Mouse (Mus musculus): ENCODE measurements around the gene Dnajb2. TPM values are rescaled to one million over a fixed set of nuclear protein-coding genes. Genes with fewer than 3 reads are reported as not detected.

Gene Dnajb2
- polyA plus RNA-seq, 1 experiment from 2014 or later, result 24.2 TPM

DNA sequence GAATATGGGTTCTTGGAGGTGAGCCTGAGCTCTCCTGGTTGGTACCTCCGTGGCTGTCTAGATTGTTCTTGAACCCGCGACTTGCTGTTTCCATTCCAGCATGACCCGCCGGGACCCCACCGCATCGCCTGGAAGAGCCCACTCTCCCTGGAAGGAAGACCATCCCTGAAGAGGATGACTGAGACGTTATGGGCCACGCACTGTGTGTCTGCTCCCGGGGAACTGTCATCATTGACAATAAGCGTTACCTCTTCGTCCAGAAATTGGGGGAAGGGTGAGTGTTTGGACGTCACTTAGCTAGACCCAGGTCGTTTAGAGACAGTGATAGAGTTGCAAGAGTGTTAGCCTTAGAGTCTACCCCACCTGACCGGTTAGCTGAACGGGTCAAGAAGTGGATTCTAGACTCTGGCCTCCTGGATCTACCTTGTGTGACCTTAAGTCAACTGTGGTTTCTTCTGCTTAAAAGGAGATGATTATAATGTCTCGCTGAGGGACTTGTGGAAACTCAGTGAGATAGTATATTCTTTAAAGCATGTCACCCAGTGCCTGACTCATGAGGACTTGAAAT, 25.0 kb upstream of the Dnajb2 start:
- Histone ChIP-seq H3K27ac (replicated peaks) (peak overlapping the region; percentile 76), H3K36me3 (ENCODE audit: control insufficient read depth, insufficient read depth, low read length) (peaks cover 9% of the 10 kb centered on the region; the same call in 1 of the 2 replicates), H3K9ac (ENCODE audit: low read length) (peak overlapping the region; percentile 96), H3K9me3 (ENCODE audit: control insufficient read depth, low read length) (no peaks in the 10 kb centered on the region), H3K4me3 (ENCODE audit: low read depth, low read length) (peak overlapping the region; percentile 91), H3K4me1 (replicated peaks; ENCODE audit: control insufficient read depth, insufficient read depth) (no peaks in the 10 kb centered on the region; the same call in 1 of the 2 replicates), H3K27me3 (ENCODE audit: control insufficient read depth, insufficient read depth, low read length) (no peaks in the 10 kb centered on the region), H3K4me2 (replicated peaks; ENCODE audit: low read depth) (peak overlapping the region; percentile 95)
- DNase-seq (ENCODE audit: low spot score), result no peak
- WGBS, result 10% methylated on average over 17 of the region's 17 CpGs
- ATAC-seq (ENCODE audit: low FRiP score, low TSS enrichment), result no peak
- TF ChIP-seq EP300 (optimal IDR thresholded peaks at IDR 0.05) (no peak), CTCF (IDR thresholded peaks at IDR 0.05; ENCODE audit: low read depth) (no peak)

DNA sequence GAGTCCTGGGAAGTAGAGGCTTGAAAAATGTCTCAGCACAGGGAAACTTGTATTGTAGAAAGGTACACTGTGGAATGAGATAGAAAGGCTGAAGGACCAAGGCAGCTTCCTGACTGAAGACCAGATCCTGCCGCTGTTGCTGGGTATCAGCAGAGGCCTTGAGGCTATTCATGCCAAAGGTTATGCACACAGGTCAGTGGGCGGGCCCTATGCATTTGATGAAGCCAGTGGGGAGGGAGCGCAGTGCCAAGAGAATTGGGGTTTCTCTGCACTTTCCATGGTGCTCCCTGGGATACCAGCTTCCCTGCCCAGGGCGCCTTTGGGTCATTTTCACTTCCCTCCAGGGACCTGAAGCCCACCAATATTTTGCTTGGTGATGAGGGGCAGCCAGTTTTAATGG, 23.7 kb upstream of the Dnajb2 start:
- Histone ChIP-seq H3K27ac (replicated peaks) (no peak overlapping the region), H3K4me3 (ENCODE audit: low read depth, low read length) (no peak overlapping the region), H3K9ac (ENCODE audit: low read length) (no peak overlapping the region), H3K4me2 (replicated peaks; ENCODE audit: low read depth) (no peak overlapping the region), H3K4me1 (replicated peaks; ENCODE audit: control insufficient read depth, insufficient read depth) (peaks cover 2% of the 10 kb centered on the region; the same call in 1 of the 2 replicates), H3K27me3 (ENCODE audit: control insufficient read depth, insufficient read depth, low read length) (no peaks in the 10 kb centered on the region), H3K36me3 (ENCODE audit: control insufficient read depth, insufficient read depth, low read length) (peaks cover 9% of the 10 kb centered on the region; the same call in 1 of the 2 replicates), H3K9me3 (ENCODE audit: control insufficient read depth, low read length) (no peaks in the 10 kb centered on the region)
- 70% methylated on average over 4 of the region's 4 CpGs for WGBS
- no peak for TF ChIP-seq EP300 (optimal IDR thresholded peaks at IDR 0.05)
- no peak for TF ChIP-seq CTCF (IDR thresholded peaks at IDR 0.05; ENCODE audit: low read depth)
- ATAC-seq (ENCODE audit: low FRiP score, low TSS enrichment), result no peak
- DNase-seq (ENCODE audit: low spot score), result no peak

DNA sequence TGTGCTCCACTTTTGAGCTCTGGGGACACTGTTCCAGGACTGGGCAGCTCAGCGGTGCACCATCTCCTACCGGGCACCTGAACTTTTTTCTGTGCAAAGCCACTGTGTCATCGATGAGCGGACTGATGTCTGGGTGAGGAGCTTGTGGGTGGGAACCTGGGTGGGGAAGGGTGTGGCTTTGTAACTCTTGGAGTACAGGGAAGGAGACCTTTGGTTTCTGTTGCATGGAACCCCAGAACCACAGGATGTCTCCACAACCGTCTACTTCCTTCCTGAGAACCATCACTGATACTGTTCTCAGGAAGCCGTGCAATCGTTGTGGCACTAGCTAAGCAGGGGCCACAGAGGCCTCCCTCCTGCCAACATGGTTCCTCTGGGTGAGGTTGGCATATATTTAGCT, 23.1 kb upstream of the Dnajb2 start:
- Histone ChIP-seq H3K9me3 (ENCODE audit: control insufficient read depth, low read length) (no peaks in the 10 kb centered on the region), H3K27ac (replicated peaks) (peak overlapping the region; percentile 81), H3K4me1 (replicated peaks; ENCODE audit: control insufficient read depth, insufficient read depth) (peaks cover 2% of the 10 kb centered on the region; the same call in 1 of the 2 replicates), H3K36me3 (ENCODE audit: control insufficient read depth, insufficient read depth, low read length) (peaks cover 9% of the 10 kb centered on the region; the same call in 1 of the 2 replicates), H3K4me3 (ENCODE audit: low read depth, low read length) (no peak overlapping the region), H3K4me2 (replicated peaks; ENCODE audit: low read depth) (no peak overlapping the region), H3K9ac (ENCODE audit: low read length) (no peak overlapping the region), H3K27me3 (ENCODE audit: control insufficient read depth, insufficient read depth, low read length) (no peaks in the 10 kb centered on the region)
- DNase-seq (ENCODE audit: low spot score) (peak; percentile 58), ATAC-seq (ENCODE audit: low FRiP score, low TSS enrichment) (0 out of 2 replicates have a peak, but pooled peaks have one; percentile 8)
- 69% methylated on average over 7 of the region's 7 CpGs for WGBS
- TF ChIP-seq CTCF (IDR thresholded peaks at IDR 0.05; ENCODE audit: low read depth), result no peak
- no peak for TF ChIP-seq EP300 (optimal IDR thresholded peaks at IDR 0.05)

DNA sequence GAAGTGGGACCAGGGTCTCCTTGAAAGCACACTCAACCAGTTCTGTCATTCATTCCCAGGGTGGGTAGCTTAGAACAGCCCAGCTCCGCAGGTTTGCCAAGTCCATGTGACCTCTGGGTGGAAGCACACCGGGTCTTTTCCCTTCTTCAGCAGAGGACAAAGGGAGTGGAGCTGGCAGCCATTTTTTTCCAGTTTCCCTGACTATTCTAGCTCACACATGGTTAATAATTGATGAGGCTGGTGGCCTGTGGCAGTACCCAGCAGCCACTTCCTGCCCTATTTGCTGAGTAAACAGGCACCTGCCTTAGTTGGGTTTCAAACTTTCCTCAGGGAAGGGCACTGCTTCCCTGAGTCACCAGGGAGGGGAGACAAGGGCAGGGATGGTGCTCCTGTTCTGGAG, 21.8 kb upstream of the Dnajb2 start:
- WGBS, result 39% methylated on average over 2 of the region's 2 CpGs
- Histone ChIP-seq H3K27me3 (ENCODE audit: control insufficient read depth, insufficient read depth, low read length) (no peaks in the 10 kb centered on the region), H3K27ac (replicated peaks) (peak overlapping the region; percentile 81), H3K36me3 (ENCODE audit: control insufficient read depth, insufficient read depth, low read length) (peaks cover 9% of the 10 kb centered on the region; the same call in 1 of the 2 replicates), H3K4me1 (replicated peaks; ENCODE audit: control insufficient read depth, insufficient read depth) (peaks cover 2% of the 10 kb centered on the region; the same call in 1 of the 2 replicates), H3K4me2 (replicated peaks; ENCODE audit: low read depth) (no peak overlapping the region), H3K9me3 (ENCODE audit: control insufficient read depth, low read length) (no peaks in the 10 kb centered on the region), H3K9ac (ENCODE audit: low read length) (no peak overlapping the region), H3K4me3 (ENCODE audit: low read depth, low read length) (no peak overlapping the region)
- peak; percentile 81 for DNase-seq (ENCODE audit: low spot score)
- peak; percentile 82 for ATAC-seq (ENCODE audit: low FRiP score, low TSS enrichment)
- TF ChIP-seq EP300 (optimal IDR thresholded peaks at IDR 0.05) (no peak), CTCF (IDR thresholded peaks at IDR 0.05; ENCODE audit: low read depth) (no peak)

DNA sequence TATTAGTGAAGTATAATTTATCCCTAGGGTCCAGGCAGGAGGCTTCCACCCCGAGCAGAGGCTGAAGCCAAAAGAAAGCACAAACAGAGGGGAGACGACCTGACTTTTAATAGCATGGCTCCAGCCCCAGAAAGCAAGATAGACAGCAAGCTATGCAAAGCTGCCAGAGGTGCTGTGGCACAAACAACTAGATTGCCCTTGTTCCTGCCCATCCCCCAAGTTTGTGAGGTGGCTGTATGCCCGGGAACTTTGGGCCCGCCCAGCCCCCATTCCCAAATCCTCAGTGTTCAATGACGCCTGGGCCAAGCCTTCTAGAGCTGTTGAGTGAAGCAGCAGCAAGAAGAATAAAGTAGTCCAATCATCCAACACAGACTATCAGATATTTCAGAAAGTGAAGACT, 21.3 kb upstream of the Dnajb2 start:
- DNase-seq (ENCODE audit: low spot score) (peak; percentile 55), ATAC-seq (ENCODE audit: low FRiP score, low TSS enrichment) (no peak)
- H3K9me3 ChIP-seq (ENCODE audit: control insufficient read depth, low read length), result no peaks in the 10 kb centered on the region
- peaks cover 9% of the 10 kb centered on the region; the same call in 1 of the 2 replicates for H3K36me3 ChIP-seq (ENCODE audit: control insufficient read depth, insufficient read depth, low read length)
- TF ChIP-seq EP300 (optimal IDR thresholded peaks at IDR 0.05) (peak; percentile 30), CTCF (IDR thresholded peaks at IDR 0.05; ENCODE audit: low read depth) (no peak)
- peaks cover 2% of the 10 kb centered on the region; the same call in 1 of the 2 replicates for H3K4me1 ChIP-seq (replicated peaks; ENCODE audit: control insufficient read depth, insufficient read depth)
- no peak overlapping the region for H3K4me3 ChIP-seq (ENCODE audit: low read depth, low read length)
- H3K27ac ChIP-seq (replicated peaks), result peak overlapping the region; percentile 81
- no peak overlapping the region for H3K4me2 ChIP-seq (replicated peaks; ENCODE audit: low read depth)
- WGBS, result 45% methylated on average over 5 of the region's 5 CpGs
- H3K9ac ChIP-seq (ENCODE audit: low read length), result no peak overlapping the region
- no peaks in the 10 kb centered on the region for H3K27me3 ChIP-seq (ENCODE audit: control insufficient read depth, insufficient read depth, low read length)

DNA sequence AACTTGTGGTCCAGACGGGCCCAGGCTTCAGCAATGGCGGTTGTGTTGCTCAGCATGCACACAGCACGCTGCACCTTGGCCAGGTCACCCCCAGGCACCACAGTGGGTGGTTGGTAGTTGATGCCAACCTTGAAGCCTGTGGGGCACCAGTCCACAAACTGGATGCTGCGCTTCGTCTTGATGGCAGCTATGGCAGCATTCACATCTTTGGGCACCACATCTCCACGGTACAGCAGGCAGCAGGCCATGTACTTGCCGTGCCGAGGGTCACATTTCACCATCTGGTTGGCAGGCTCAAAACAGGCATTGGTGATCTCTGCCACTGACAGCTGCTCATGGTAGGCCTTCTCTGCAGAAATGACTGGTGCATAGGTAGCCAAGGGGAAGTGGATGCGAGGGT, 20.4 kb upstream of the Dnajb2 start:
- ATAC-seq (ENCODE audit: low FRiP score, low TSS enrichment) (no peak), DNase-seq (ENCODE audit: low spot score) (no peak)
- WGBS, result 91% methylated on average over 9 of the region's 9 CpGs
- Histone ChIP-seq H3K27me3 (ENCODE audit: control insufficient read depth, insufficient read depth, low read length) (no peaks in the 10 kb centered on the region), H3K9ac (ENCODE audit: low read length) (no peak overlapping the region), H3K9me3 (ENCODE audit: control insufficient read depth, low read length) (no peaks in the 10 kb centered on the region), H3K36me3 (ENCODE audit: control insufficient read depth, insufficient read depth, low read length) (peaks cover 9% of the 10 kb centered on the region; the same call in 1 of the 2 replicates), H3K4me1 (replicated peaks; ENCODE audit: control insufficient read depth, insufficient read depth) (0 out of 2 replicates have a peak, but pooled peaks cover 2% of the 10 kb centered on the region), H3K4me3 (ENCODE audit: low read depth, low read length) (no peak overlapping the region), H3K27ac (replicated peaks) (peak overlapping the region; percentile 25; the same call in 1 of the 2 replicates), H3K4me2 (replicated peaks; ENCODE audit: low read depth) (no peak overlapping the region)
- TF ChIP-seq EP300 (optimal IDR thresholded peaks at IDR 0.05), result no peak

All from stomach, postnatal 0 days (tissue).